Mouse (Mus musculus) lung, postnatal 0 days (tissue): ENCODE data around the gene Slamf1. TPM values are rescaled to one million over a fixed set of nuclear protein-coding genes. Genes with fewer than 3 reads are reported as not detected.

ENCODE experiments used
- ATAC-seq: fragments of 200-750 bp; cut with Nextera tagmentation; 2 replicates; pipeline ENCODE4 v1.8.0; 2017; ENCODE audit warnings: moderate library complexity
- DNase-seq: peaks from one replicate; pipeline ENCODE4 v3.0.0-alpha.2; 2016; ENCODE audit warnings: low spot score
- H3K27ac ChIP-seq: fragments of 300-500 bp; sonication (generic); 2 replicates; pipeline ENCODE4 v1.5.1; 2014; ENCODE audit warnings: antibody characterized with exemption, mild to moderate bottlenecking, low read length, mixed read lengths
- H3K27me3 ChIP-seq: fragments of 300-500 bp; sonication (generic); replicated peaks from 2 replicates; pipeline ENCODE4 v1.6.1; 2014; ENCODE audit warnings: low read length, mixed read lengths; ENCODE audit not compliant: insufficient read depth
- H3K36me3 ChIP-seq: fragments of 300-500 bp; sonication (generic); 2 replicates; pipeline ENCODE4 v1.6.1; 2014; ENCODE audit warnings: low read length, mixed read lengths; ENCODE audit not compliant: insufficient read depth
- H3K4me1 ChIP-seq: fragments of 300-500 bp; sonication (generic); 2 replicates; pipeline ENCODE4 v1.6.1; 2014; ENCODE audit warnings: antibody characterized with exemption, low read depth, low read length, mixed read lengths; ENCODE audit not compliant: insufficient read depth
- H3K4me2 ChIP-seq: fragments of 300-500 bp; sonication (generic); replicated peaks from 2 replicates; pipeline ENCODE4 v1.6.1; 2014; ENCODE audit warnings: low read depth, mild to moderate bottlenecking, low read length, moderate library complexity, mixed read lengths
- H3K4me3 ChIP-seq: fragments of 300-500 bp; sonication (generic); 2 replicates; pipeline ENCODE4 v1.5.1; 2014; ENCODE audit warnings: low read depth, low read length
- H3K9ac ChIP-seq: fragments of 300-500 bp; sonication (generic); replicated peaks from 2 replicates; pipeline ENCODE4 v1.6.1; 2014; ENCODE audit warnings: low read depth, mild to moderate bottlenecking
- H3K9me3 ChIP-seq: fragments of 300-500 bp; sonication (generic); 2 replicates; pipeline ENCODE4 v1.6.1; 2016; ENCODE audit warnings: low read length, mixed read lengths
- CTCF ChIP-seq: IDR thresholded peaks from 2 replicates; pipeline ENCODE4 v1.5.1; 2016; ENCODE audit warnings: antibody characterized with exemption, mild to moderate bottlenecking
- EP300 ChIP-seq: IDR thresholded peaks from 2 replicates; pipeline ENCODE4 v1.6.1; 2016; ENCODE audit warnings: antibody characterized with exemption, mild to moderate bottlenecking, control low read depth
- WGBS: fragments of 180-500 bp; shearing (Covaris S2); extraction: QIAGEN DNeasy Blood & Tissue Kit; methylation state at CpG from one replicate; pipeline ENCODE4 v1.1.7; 2014; 5-methylcytosine and 5-hydroxymethylcytosine counted together
- polyA plus RNA-seq: library from polyadenylated mRNA; unstranded; fragments of >200 nt; fragmentation: Nextera tagmentation; extraction: Ambion mirVana; gene quantifications from 2 replicates; pipeline ENCODE4 v1.2.1, GENCODE M21; 2015

Gene Slamf1
- polyA plus RNA-seq, 1 experiment from 2014 or later = 1.0 TPM

GRCm38 (mm10) chr1:171821331-171821730 is 54.4 kb downstream of the Slamf1 start:
- Histone ChIP-seq H3K27me3 (no peaks in the 10 kb centered on the region), H3K4me1 (no peaks in the 10 kb centered on the region), H3K36me3 (no peaks in the 10 kb centered on the region), H3K27ac (no peak overlapping the region), H3K9me3 (no peaks in the 10 kb centered on the region), H3K4me2 (no peak overlapping the region), H3K4me3 (no peak overlapping the region), H3K9ac (no peak overlapping the region)
- TF ChIP-seq CTCF (no peak), EP300 (no peak)
- WGBS = 43% methylated on average over 1 of the region's 1 CpGs
- ATAC-seq (no peak), DNase-seq (no peak)

- DNase-seq (no peak), ATAC-seq (no peak)
- Histone ChIP-seq H3K4me2 (no peak overlapping the region), H3K9ac (no peak overlapping the region), H3K27me3 (no peaks in the 10 kb centered on the region), H3K9me3 (no peaks in the 10 kb centered on the region), H3K4me1 (no peaks in the 10 kb centered on the region), H3K27ac (no peak overlapping the region), H3K4me3 (no peak overlapping the region), H3K36me3 (no peaks in the 10 kb centered on the region)
- 44% methylated on average over 4 of the region's 4 CpGs for WGBS
- TF ChIP-seq EP300 (no peak), CTCF (peak; percentile 43)
Measured at GRCm38 (mm10) chr1:171825462-171825861, 58.5 kb downstream of the Slamf1 start.

GRCm38 (mm10) chr1:171826164-171826563 is 59.2 kb downstream of the Slamf1 start:
- peak; percentile 52 for DNase-seq
- no peak for ATAC-seq
- no peaks in the 10 kb centered on the region for H3K4me1 ChIP-seq
- H3K36me3 ChIP-seq = no peaks in the 10 kb centered on the region
- no peak overlapping the region for H3K27ac ChIP-seq
- no peaks in the 10 kb centered on the region for H3K27me3 ChIP-seq
- H3K4me2 ChIP-seq = no peak overlapping the region
- no peak for TF ChIP-seq EP300
- TF ChIP-seq CTCF = peak; percentile 57
- H3K9ac ChIP-seq = no peak overlapping the region
- H3K9me3 ChIP-seq = no peaks in the 10 kb centered on the region
- H3K4me3 ChIP-seq = no peak overlapping the region

DNA sequence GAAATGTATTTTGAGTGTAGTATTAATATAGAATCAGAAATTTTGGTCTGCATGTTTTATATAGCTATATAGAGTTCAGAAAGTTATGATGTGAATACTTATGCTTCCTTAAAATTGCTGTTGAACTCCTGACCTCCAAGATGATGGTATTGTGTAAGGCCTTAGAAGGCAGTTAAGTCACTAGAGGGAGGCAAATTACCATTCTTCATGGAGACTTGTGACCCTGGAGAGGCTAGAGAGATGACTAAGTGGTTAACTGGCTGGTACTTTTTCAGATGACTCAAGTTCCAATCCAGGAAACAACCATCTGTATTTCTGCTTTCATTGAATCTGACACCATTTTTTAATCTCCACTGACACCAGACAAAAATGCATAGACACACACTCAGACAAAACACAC is 60.7 kb downstream of the Slamf1 start:
- DNase-seq = peak; percentile 65
- Histone ChIP-seq H3K27me3 (no peaks in the 10 kb centered on the region), H3K9me3 (no peaks in the 10 kb centered on the region), H3K4me3 (no peak overlapping the region), H3K9ac (no peak overlapping the region), H3K36me3 (no peaks in the 10 kb centered on the region), H3K4me1 (no peaks in the 10 kb centered on the region), H3K27ac (no peak overlapping the region), H3K4me2 (no peak overlapping the region)
- TF ChIP-seq CTCF = no peak
- TF ChIP-seq EP300 = no peak
- no peak for ATAC-seq

- Histone ChIP-seq H3K27ac (no peak within 1 kb of the TSS), H3K4me2 (no peak within 1 kb of the TSS), H3K4me1 (no peaks in the 10 kb centered on the region), H3K36me3 (no peaks in the 10 kb centered on the region), H3K4me3 (no peak within 1 kb of the TSS), H3K9me3 (no peaks in the 10 kb centered on the region), H3K9ac (no peak within 1 kb of the TSS), H3K27me3 (no peaks in the 10 kb centered on the region)
- DNase-seq (no peak), ATAC-seq (no peak)
- TF ChIP-seq CTCF (no peak), EP300 (no peak)
- WGBS = 85% methylated on average over 3 of the region's 3 CpGs
Measured at GRCm38 (mm10) chr1:171839488-171839887, 72.6 kb downstream of the Slamf1 start, which contains the start of gene Cd84. Cd84 (plus strand) TSS chr1:171839697.

- Histone ChIP-seq H3K4me3 (no peak overlapping the region), H3K9ac (no peak overlapping the region), H3K27me3 (no peaks in the 10 kb centered on the region), H3K4me2 (no peak overlapping the region), H3K4me1 (no peaks in the 10 kb centered on the region), H3K27ac (no peak overlapping the region), H3K36me3 (no peaks in the 10 kb centered on the region), H3K9me3 (no peaks in the 10 kb centered on the region)
- no peak for TF ChIP-seq EP300
- TF ChIP-seq CTCF = no peak
- 51% methylated on average over 4 of the region's 4 CpGs for WGBS
- no peak for ATAC-seq
- DNase-seq = no peak
Measured at GRCm38 (mm10) chr1:171840450-171841023, 73.6 kb downstream of the Slamf1 start.
